18 mouse cellular contexts compared by ENCODE assay signal in genomic region chr2:168125288-168126089, GRCm38 (mm10). TPM values are rescaled to one million over a fixed set of nuclear protein-coding genes. Genes with fewer than 3 reads are reported as not detected.
DNase-seq lines count a peak whose midpoint lies in the region; ATAC-seq and TF ChIP-seq lines count a peak whose summit lies in the region.
"Had no signal": no experiment of that assay in that cellular context is flagged by ENCODE, and none has a peak within 500 bp of the region (broad histone marks: within the 10 kb centered on the region; RNA-seq: fewer than 3 reads in every experiment).

No protein-coding gene starts in this region.

- TF ChIP-seq RAD21 in MEL (IDR thresholded peaks at IDR 0.05; ENCODE audit: low read depth, low read length) = no peak

- H3K9me3 ChIP-seq in heart, embryonic 12.5 days (replicated peaks) = no peaks in the 10 kb centered on the region
- no peaks in the 10 kb centered on the region for H3K9me3 ChIP-seq in kidney, embryonic 16.5 days (ENCODE audit: low read length)
- H3K9me3 ChIP-seq in E14TG2a.4 (ENCODE audit: low read length) = peaks cover 18% of the 10 kb centered on the region
- no peaks in the 10 kb centered on the region for H3K9me3 ChIP-seq in MEL (replicated peaks; ENCODE audit: insufficient read depth, low read length)
- H3K9me3 ChIP-seq: embryonic facial prominence, embryonic 15.5 days; hindbrain, embryonic 15.5 days had no signal

- TF ChIP-seq POLR2A in MEL (IDR thresholded peaks at IDR 0.05; ENCODE audit: control insufficient read depth in 1 of 2, insufficient read depth in 1 of 2, low read depth in 1 of 2, low read length in 2 of 2, poor library complexity in 1 of 2) = peak in 1 of 2 experiments; percentile 51; a peak in 1 of 4 replicates

- no peak for ATAC-seq in heart, embryonic 12.5 days (ENCODE audit: insufficient number of reproducible peaks, low FRiP score)
- ATAC-seq in kidney, embryonic 16.5 days (ENCODE audit: low FRiP score, low TSS enrichment) = no peak
- ATAC-seq in megakaryocyte-erythroid progenitor cell, adult 5-6 weeks (replicated peaks; ENCODE audit: low FRiP score, low TSS enrichment, poor library complexity, severe bottlenecking) = no peak
- ATAC-seq: lung, postnatal 0 days had no signal

- intact Hi-C loops in heart, postnatal 36 days (cut with DNase I) = no loop called here
- intact Hi-C loops in left cerebral cortex, postnatal 25 days (cut with DNase I) = no loop called here

- no peaks in the 10 kb centered on the region for H3K27me3 ChIP-seq in heart, embryonic 12.5 days (replicated peaks)
- H3K27me3 ChIP-seq in kidney, embryonic 16.5 days (ENCODE audit: insufficient read depth, low read length) = no peaks in the 10 kb centered on the region
- H3K27me3 ChIP-seq in E14TG2a.4 (ENCODE audit: insufficient read depth, low read length) = no peaks in the 10 kb centered on the region
- H3K27me3 ChIP-seq in MEL (ENCODE audit: control insufficient read depth in 1 of 2, insufficient read depth in 2 of 2, low read length in 2 of 2) = no peaks in the 10 kb centered on the region
- H3K27me3 ChIP-seq: embryonic facial prominence, embryonic 15.5 days; hindbrain, embryonic 15.5 days; liver, embryonic 13.5 days had no signal

- H3K36me3 ChIP-seq in heart, embryonic 12.5 days = no peaks in the 10 kb centered on the region
- H3K36me3 ChIP-seq in kidney, embryonic 16.5 days (ENCODE audit: insufficient read depth, low read length) = no peaks in the 10 kb centered on the region
- no peaks in the 10 kb centered on the region for H3K36me3 ChIP-seq in E14TG2a.4 (ENCODE audit: insufficient read depth, low read length)
- H3K36me3 ChIP-seq in MEL (ENCODE audit: control insufficient read depth in 1 of 2, insufficient read depth in 2 of 2, low read length in 2 of 2) = no peaks in the 10 kb centered on the region
- H3K36me3 ChIP-seq: embryonic facial prominence, embryonic 15.5 days; hindbrain, embryonic 15.5 days had no signal

- no peak overlapping the region for H3K9ac ChIP-seq in heart, embryonic 12.5 days
- 0 out of 2 replicates have a peak overlapping the region, but pooled peaks have one; percentile 13 for H3K9ac ChIP-seq in kidney, embryonic 16.5 days (replicated peaks; ENCODE audit: low read length)
- H3K9ac ChIP-seq in MEL (ENCODE audit: control insufficient read depth, low read depth, low read length, poor library complexity, severe bottlenecking) = no peak overlapping the region
- H3K9ac ChIP-seq: embryonic facial prominence, embryonic 15.5 days; hindbrain, embryonic 15.5 days; liver, embryonic 13.5 days had no signal

- H3K4me1 ChIP-seq in heart, embryonic 12.5 days (replicated peaks) = peaks cover 48% of the 10 kb centered on the region
- peaks cover 23% of the 10 kb centered on the region for H3K4me1 ChIP-seq in kidney, embryonic 16.5 days (ENCODE audit: insufficient read depth, low read length)
- H3K4me1 ChIP-seq in E14TG2a.4 (replicated peaks; ENCODE audit: low read depth, low read length) (peaks cover 65% of the 10 kb centered on the region), MEL (ENCODE audit: control insufficient read depth in 1 of 2, insufficient read depth in 2 of 2, low read length in 2 of 2) (no peaks in the 10 kb centered on the region)

- TF ChIP-seq CTCF in E14TG2a.4 (conservative IDR thresholded peaks at IDR 0.05; ENCODE audit: low read length) (no peak), MEL (IDR thresholded peaks at IDR 0.05 in 2 of 3, conservative IDR thresholded peaks at IDR 0.05 in 1 of 3; ENCODE audit: control insufficient read depth in 1 of 3, insufficient read depth in 1 of 3, low read depth in 2 of 3, low read length in 3 of 3, poor library complexity in 1 of 3, severe bottlenecking in 1 of 3) (no peak)

- no peaks in the 10 kb centered on the region for H3K79me2 ChIP-seq in MEL (ENCODE audit: control insufficient read depth, insufficient read depth, low read length, poor library complexity)

- no peak overlapping the region for H3K4me3 ChIP-seq in heart, embryonic 12.5 days
- H3K4me3 ChIP-seq in kidney, embryonic 16.5 days (ENCODE audit: low read length) = no peak overlapping the region
- H3K4me3 ChIP-seq in E14TG2a.4 (replicated peaks; ENCODE audit: low read length) = peak overlapping the region; percentile 47
- no peak overlapping the region for H3K4me3 ChIP-seq in MEL (ENCODE audit: control insufficient read depth in 1 of 2, insufficient read depth in 1 of 2, low read depth in 2 of 2, low read length in 2 of 2)
- H3K4me3 ChIP-seq: embryonic facial prominence, embryonic 15.5 days; hindbrain, embryonic 15.5 days; liver, embryonic 13.5 days; megakaryocyte, embryonic 14.5 days had no signal

- DNase-seq in heart, postnatal 36 days = no peak
- DNase-seq in kidney, postnatal 25 days = no peak
- DNase-seq in MEL (ENCODE audit: low read depth, low spot score) = peak; percentile 13
- no peak for DNase-seq in left cerebral cortex, postnatal 25 days (ENCODE audit: low spot score in 2 of 2)
- DNase-seq: cerebellum, adult 9-11 months; gastrocnemius, postnatal 36 days; kidney, adult 11 months; kidney, postnatal 4 days; liver, embryonic 13.5 days; thymus, postnatal 14 days had no signal

- no peak for TF ChIP-seq EP300 in MEL (IDR thresholded peaks at IDR 0.05; ENCODE audit: low read depth in 1 of 2, low read length in 2 of 2)

- WGBS in heart, embryonic 12.5 days = 31% methylated on average over 11 of the region's 11 CpGs
- 44% methylated on average over 11 of the region's 11 CpGs for WGBS in kidney, embryonic 16.5 days

- H3K27ac ChIP-seq in heart, embryonic 12.5 days (ENCODE audit: poor library complexity, severe bottlenecking) = peak overlapping the region; percentile 75
- no peak overlapping the region for H3K27ac ChIP-seq in kidney, embryonic 16.5 days (ENCODE audit: low read length)
- no peak overlapping the region for H3K27ac ChIP-seq in MEL (ENCODE audit: control insufficient read depth, low read depth, low read length)
- H3K27ac ChIP-seq: embryonic facial prominence, embryonic 15.5 days; hindbrain, embryonic 15.5 days; liver, embryonic 13.5 days had no signal

- 0 out of 2 replicates have a peak overlapping the region, but pooled peaks have one; percentile 17 for H3K4me2 ChIP-seq in heart, embryonic 12.5 days
- H3K4me2 ChIP-seq in kidney, embryonic 16.5 days (replicated peaks; ENCODE audit: low read depth, low read length) = no peak overlapping the region
- H3K4me2 ChIP-seq: embryonic facial prominence, embryonic 15.5 days; hindbrain, embryonic 15.5 days; liver, embryonic 13.5 days had no signal

TF ChIP-seq in MEL, 35 proteins besides CTCF, POLR2A, EP300 and RAD21:
- TF ChIP-seq ZMIZ1 (IDR thresholded peaks at IDR 0.05; ENCODE audit: low read depth, low read length) (peak; percentile 50; the same call in 1 of the 2 replicates), TBP (IDR thresholded peaks at IDR 0.05; ENCODE audit: low read depth, low read length) (peak; percentile 73), SIN3A (IDR thresholded peaks at IDR 0.05; ENCODE audit: low read length) (no peak)

RNA-seq across cellular contexts. Expression of gene Pard6b, which starts 44.7 kb away (rescaled TPM):
- polyA plus RNA-seq in heart, embryonic 12.5 days (2016; fragmentation: Nextera tagmentation; extraction: Ambion mirVana) = 13.0 and 13.2 TPM in 2 replicates
- total RNA-seq in heart, postnatal 36 days (2021) = 1 to 10 TPM; 2.7 to 3.1 TPM
- 20.0 and 23.9 TPM in 2 replicates for polyA plus RNA-seq in kidney, embryonic 16.5 days (2015; fragmentation: Nextera tagmentation; extraction: Ambion mirVana)
- total RNA-seq in MEL (2012; rRNA removed) = 3.8 and 3.9 TPM in 2 replicates
- 1 to 10 TPM in 1 of 2 experiments, not detected in 1; 7.6 TPM for polyA plus RNA-seq in MEL (2012; ENCODE audit: insufficient read depth in 1 of 2, insufficient read length in 2 of 2, low read depth in 1 of 2, low replicate concordance in 2 of 2, missing spikeins in 1 of 2)
- total RNA-seq in left cerebral cortex, postnatal 25 days (2021) = 1 to 10 TPM; 5.0 to 5.2 TPM
- total RNA-seq in megakaryocyte-erythroid progenitor cell, adult 5-6 weeks (2014; fragmentation: Nextera tagmentation) = 0.48 and 1.1 TPM in 2 replicates
- 1.6 and 3.8 TPM in 2 replicates for total RNA-seq in megakaryocyte-erythroid progenitor cell, adult 5-6 weeks (2017)
